Mouse (Mus musculus) hindbrain, embryonic 13.5 days (tissue): Measurements from ENCODE around the gene Tnpo1. TPM values are rescaled to one million over a fixed set of nuclear protein-coding genes. Genes with fewer than 3 reads are reported as not detected.
A peak's percentile ranks its signal among the peaks of the same experiment; 100 is the strongest.

Experiments
- ATAC-seq: fragments of 200-750 bp; cut with Nextera tagmentation; 2 replicates; pipeline ENCODE4 v1.8.0; 2017; ENCODE audit warnings: moderate TSS enrichment; ENCODE audit not compliant: low FRiP score
- H3K27ac ChIP-seq: fragments of 300-500 bp; sonication (generic); 2 replicates; pipeline ENCODE4 v1.5.1; 2015; ENCODE audit warnings: inconsistent platforms, mild to moderate bottlenecking, moderate library complexity
- H3K27me3 ChIP-seq: fragments of 300-500 bp; sonication (generic); 2 replicates; pipeline ENCODE4 v1.6.1; 2015; ENCODE audit warnings: mild to moderate bottlenecking, inconsistent platforms
- H3K36me3 ChIP-seq: fragments of 300-500 bp; sonication (generic); 2 replicates; pipeline ENCODE4 v1.6.1; 2015; ENCODE audit warnings: mild to moderate bottlenecking, inconsistent platforms
- H3K4me1 ChIP-seq: fragments of 300-500 bp; sonication (generic); replicated peaks from 2 replicates; pipeline ENCODE4 v1.6.1; 2015; ENCODE audit warnings: inconsistent platforms
- H3K4me2 ChIP-seq: fragments of 300-500 bp; sonication (generic); 2 replicates; pipeline ENCODE4 v1.6.1; 2015; ENCODE audit warnings: inconsistent platforms, mild to moderate bottlenecking, moderate library complexity
- H3K4me3 ChIP-seq: fragments of 300-500 bp; sonication (generic); 2 replicates; pipeline ENCODE4 v1.5.1; 2015; ENCODE audit warnings: mild to moderate bottlenecking, inconsistent platforms
- H3K9ac ChIP-seq: fragments of 300-500 bp; sonication (generic); 2 replicates; pipeline ENCODE4 v1.6.1; 2015; ENCODE audit warnings: mild to moderate bottlenecking, inconsistent platforms
- H3K9me3 ChIP-seq: fragments of 300-500 bp; sonication (generic); 2 replicates; pipeline ENCODE4 v1.6.1; 2016; ENCODE audit warnings: inconsistent platforms
- WGBS: fragments of 180-500 bp; shearing (Covaris S2); methylation state at CpG from one replicate; pipeline ENCODE4 v1.1.7; 2015; 5-methylcytosine and 5-hydroxymethylcytosine counted together
- polyA plus RNA-seq: library from polyadenylated mRNA; unstranded; fragments of >200 nt; fragmentation: Nextera tagmentation; extraction: Ambion mirVana; gene quantifications from 2 replicates; pipeline ENCODE4 v1.2.1, GENCODE M21; 2015

The Tnpo1 gene
- polyA plus RNA-seq, 1 experiment from 2014 or later = 59.5 TPM

DNA sequence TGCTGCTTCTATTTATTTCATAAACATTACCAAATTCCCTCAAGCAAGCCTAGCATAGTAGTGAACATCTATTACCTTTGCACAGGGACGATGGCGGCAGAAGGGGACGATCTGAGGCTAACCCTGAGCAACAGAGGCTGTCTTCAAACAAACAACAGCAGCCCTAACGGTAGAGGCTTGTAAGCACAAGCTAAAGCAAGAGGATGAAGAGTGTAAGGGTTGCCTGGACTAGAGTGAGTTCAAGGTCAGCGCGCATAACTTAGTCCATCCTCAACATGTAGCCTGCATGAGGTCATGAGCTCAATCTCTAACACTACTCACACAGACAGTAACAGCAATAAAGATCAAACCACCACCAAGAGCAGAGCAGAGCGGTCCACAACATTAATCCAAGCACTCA, 4.9 kb downstream of the Tnpo1 start:
- Histone ChIP-seq H3K27ac (no peak overlapping the region), H3K4me3 (no peak overlapping the region), H3K36me3 (peaks cover 20% of the 10 kb centered on the region), H3K4me1 (peaks cover 57% of the 10 kb centered on the region), H3K9me3 (no peaks in the 10 kb centered on the region), H3K9ac (no peak overlapping the region), H3K4me2 (peak overlapping the region; percentile 18; the same call in 1 of the 2 replicates), H3K27me3 (no peaks in the 10 kb centered on the region)
- WGBS = 88% methylated on average over 7 of the region's 7 CpGs
- ATAC-seq = no peak

DNA sequence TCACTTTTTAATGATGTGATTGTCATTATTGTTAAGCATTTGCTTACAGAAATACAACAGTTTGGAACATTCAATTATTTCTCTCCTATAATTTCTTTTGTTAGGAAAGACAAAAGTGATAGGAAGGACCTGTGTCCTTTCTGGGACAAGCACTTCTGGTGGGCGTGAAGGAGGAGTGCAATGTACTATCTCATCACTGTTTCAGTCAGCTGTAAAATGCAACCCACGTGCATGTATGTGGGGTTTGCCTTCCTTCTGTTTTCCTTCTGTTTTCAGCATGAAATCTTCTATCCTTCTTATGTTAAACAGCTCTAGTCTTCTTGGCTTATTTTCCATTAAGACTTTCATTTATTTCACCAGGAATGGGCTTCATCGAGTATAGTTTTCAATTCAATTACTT, 5.9 kb downstream of the Tnpo1 start:
- no peaks in the 10 kb centered on the region for H3K9me3 ChIP-seq
- no peak overlapping the region for H3K4me3 ChIP-seq
- WGBS = 81% methylated on average over 3 of the region's 3 CpGs
- no peak for ATAC-seq
- H3K9ac ChIP-seq = no peak overlapping the region
- peaks cover 65% of the 10 kb centered on the region for H3K4me1 ChIP-seq
- H3K27ac ChIP-seq = no peak overlapping the region
- H3K36me3 ChIP-seq = peaks cover 20% of the 10 kb centered on the region
- H3K4me2 ChIP-seq = no peak overlapping the region
- H3K27me3 ChIP-seq = no peaks in the 10 kb centered on the region

DNA sequence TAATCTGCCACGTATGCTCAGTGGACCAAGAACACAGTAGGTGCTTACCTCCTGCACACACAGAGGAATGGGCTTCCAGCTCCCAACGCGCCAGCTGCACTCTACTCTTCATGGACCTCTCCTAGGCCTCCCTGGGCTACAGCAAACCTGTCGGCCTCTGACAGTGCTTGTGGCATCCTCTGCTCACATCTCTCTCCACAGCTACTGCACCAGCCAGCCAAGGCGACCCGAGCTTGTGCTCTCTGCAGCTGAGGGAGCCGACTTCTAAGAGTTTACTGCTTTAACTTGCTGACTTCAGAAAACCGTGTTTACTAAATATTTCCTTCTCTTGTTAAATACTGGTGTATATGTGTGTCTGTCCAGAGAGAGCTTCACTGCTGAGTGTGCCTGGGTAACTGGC, 6.5 kb downstream of the Tnpo1 start:
- Histone ChIP-seq H3K4me1 (peaks cover 68% of the 10 kb centered on the region), H3K27ac (0 out of 2 replicates have a peak overlapping the region, but pooled peaks have one; percentile 23), H3K36me3 (peaks cover 20% of the 10 kb centered on the region), H3K9me3 (no peaks in the 10 kb centered on the region), H3K4me3 (no peak overlapping the region), H3K4me2 (no peak overlapping the region), H3K9ac (no peak overlapping the region), H3K27me3 (no peaks in the 10 kb centered on the region)
- no peak for ATAC-seq
- WGBS = 91% methylated on average over 8 of the region's 8 CpGs

DNA sequence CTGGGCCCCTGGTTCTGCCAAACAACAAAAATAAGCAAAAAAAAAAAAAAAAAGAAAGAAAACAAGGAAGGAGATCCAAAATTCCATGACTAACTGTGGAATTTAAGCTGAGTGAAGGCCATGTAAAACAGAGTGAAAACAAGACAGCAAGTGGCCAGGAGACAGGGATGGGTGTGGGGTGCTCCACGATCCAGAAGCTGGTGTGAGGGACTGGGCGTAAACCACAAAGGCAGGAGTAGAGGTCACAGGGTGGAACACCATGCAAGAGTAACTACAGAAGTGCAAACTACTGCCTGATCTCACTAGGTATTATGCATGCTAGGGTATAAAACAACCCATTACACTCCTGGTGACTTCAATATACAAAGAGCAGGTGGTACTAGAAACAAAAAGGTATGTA, 8.3 kb downstream of the Tnpo1 start:
- Histone ChIP-seq H3K9me3 (no peaks in the 10 kb centered on the region), H3K4me2 (no peak overlapping the region), H3K27ac (no peak overlapping the region), H3K9ac (no peak overlapping the region), H3K36me3 (peaks cover 20% of the 10 kb centered on the region), H3K4me3 (no peak overlapping the region), H3K27me3 (no peaks in the 10 kb centered on the region), H3K4me1 (peaks cover 73% of the 10 kb centered on the region)
- ATAC-seq = no peak
- 96% methylated on average over 2 of the region's 2 CpGs for WGBS

DNA sequence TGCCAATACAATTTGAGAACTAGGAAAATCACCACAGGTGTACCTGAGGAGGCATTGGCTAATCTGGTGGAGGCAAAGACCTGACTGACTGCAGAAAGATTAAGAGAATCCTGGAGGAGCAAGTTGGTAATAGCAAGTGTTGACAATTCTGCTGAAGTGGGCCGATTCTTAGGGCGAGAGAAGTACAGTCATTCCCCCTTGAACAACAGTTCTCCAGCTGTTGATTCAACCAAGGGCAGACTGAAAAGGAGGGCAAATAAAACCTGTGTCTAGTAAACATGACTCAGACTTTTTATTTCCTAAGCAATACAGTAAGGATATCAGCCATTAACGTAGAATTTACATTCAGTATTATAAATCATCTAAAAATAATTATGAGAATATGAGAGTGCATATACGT, 10.6 kb downstream of the Tnpo1 start:
- Histone ChIP-seq H3K4me2 (no peak overlapping the region), H3K27ac (no peak overlapping the region), H3K27me3 (no peaks in the 10 kb centered on the region), H3K9me3 (no peaks in the 10 kb centered on the region), H3K36me3 (peaks cover 3% of the 10 kb centered on the region; the same call in 1 of the 2 replicates), H3K4me3 (no peak overlapping the region), H3K4me1 (peaks cover 73% of the 10 kb centered on the region), H3K9ac (no peak overlapping the region)
- 90% methylated on average over 4 of the region's 4 CpGs for WGBS
- no peak for ATAC-seq

DNA sequence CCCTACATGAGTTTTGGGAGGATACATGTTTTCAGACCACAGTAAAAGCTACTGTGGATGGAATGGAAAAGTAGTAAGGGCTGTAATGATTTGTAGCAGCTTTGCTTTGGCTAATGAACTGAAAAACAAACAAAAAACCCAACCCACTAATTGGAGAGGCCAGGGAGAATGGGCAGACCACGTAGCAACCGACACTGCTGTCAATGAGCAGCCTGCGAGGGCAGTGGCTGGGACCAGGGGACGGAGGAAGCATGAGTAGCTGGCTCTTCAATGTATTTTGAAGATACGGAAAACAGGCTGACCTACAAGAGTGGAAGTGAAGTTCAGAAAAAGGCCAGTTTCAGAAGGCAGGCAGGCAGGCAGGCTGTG, 11.4 kb downstream of the Tnpo1 start:
- Histone ChIP-seq H3K4me2 (no peak overlapping the region), H3K4me3 (no peak overlapping the region), H3K27ac (no peak overlapping the region), H3K9me3 (no peaks in the 10 kb centered on the region), H3K27me3 (no peaks in the 10 kb centered on the region), H3K4me1 (peaks cover 73% of the 10 kb centered on the region), H3K9ac (no peak overlapping the region), H3K36me3 (peaks cover 3% of the 10 kb centered on the region; the same call in 1 of the 2 replicates)
- 56% methylated on average over 5 of the region's 5 CpGs for WGBS
- no peak for ATAC-seq

- Histone ChIP-seq H3K9me3 (no peaks in the 10 kb centered on the region), H3K9ac (no peak overlapping the region), H3K36me3 (peaks cover 3% of the 10 kb centered on the region; the same call in 1 of the 2 replicates), H3K4me2 (no peak overlapping the region), H3K27ac (peak overlapping the region; percentile 23; the same call in 1 of the 2 replicates), H3K4me3 (no peak overlapping the region), H3K4me1 (peaks cover 75% of the 10 kb centered on the region), H3K27me3 (no peaks in the 10 kb centered on the region)
- 62% methylated on average over 14 of the region's 14 CpGs for WGBS
- no peak for ATAC-seq
Observed at GRCm38 (mm10) chr13:98914010-98914843, 12.0 kb downstream of the Tnpo1 start.

- Histone ChIP-seq H3K9me3 (no peaks in the 10 kb centered on the region), H3K27me3 (no peaks in the 10 kb centered on the region), H3K9ac (no peak overlapping the region), H3K4me3 (no peak overlapping the region), H3K4me1 (peaks cover 74% of the 10 kb centered on the region), H3K36me3 (peaks cover 3% of the 10 kb centered on the region; the same call in 1 of the 2 replicates), H3K4me2 (no peak overlapping the region), H3K27ac (0 out of 2 replicates have a peak overlapping the region, but pooled peaks have one; percentile 30)
- 32% methylated on average over 7 of the region's 7 CpGs for WGBS
- ATAC-seq = peak; percentile 20; the same call in 1 of the 2 replicates
Observed at GRCm38 (mm10) chr13:98913196-98913595, 13.0 kb downstream of the Tnpo1 start.

DNA sequence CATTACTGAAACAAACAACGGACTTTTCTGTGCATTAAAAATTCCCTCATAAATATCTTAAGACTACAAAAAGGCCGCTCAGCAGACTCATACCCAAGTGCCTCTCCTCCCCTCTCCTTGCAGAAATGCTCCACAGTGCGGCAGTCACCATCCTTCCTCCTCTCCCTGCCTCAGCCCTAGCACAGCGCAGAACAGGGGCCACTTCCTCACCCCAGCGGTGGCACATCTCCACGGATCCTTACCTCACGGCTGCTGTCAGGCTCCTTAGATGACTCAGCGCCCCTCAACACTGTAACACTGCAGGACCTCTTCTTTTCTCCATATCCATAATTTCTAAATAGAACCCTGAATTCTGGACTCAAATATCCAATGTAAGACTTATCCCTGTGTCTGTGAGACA, 13.6 kb downstream of the Tnpo1 start:
- Histone ChIP-seq H3K36me3 (peaks cover 3% of the 10 kb centered on the region; the same call in 1 of the 2 replicates), H3K9me3 (no peaks in the 10 kb centered on the region), H3K9ac (no peak overlapping the region), H3K4me1 (peaks cover 72% of the 10 kb centered on the region), H3K4me3 (no peak overlapping the region), H3K27ac (no peak overlapping the region), H3K4me2 (no peak overlapping the region), H3K27me3 (no peaks in the 10 kb centered on the region)
- ATAC-seq = no peak
- WGBS = 70% methylated on average over 8 of the region's 8 CpGs

- Histone ChIP-seq H3K4me1 (peaks cover 66% of the 10 kb centered on the region), H3K27ac (0 out of 2 replicates have a peak overlapping the region, but pooled peaks have one; percentile 42), H3K27me3 (no peaks in the 10 kb centered on the region), H3K36me3 (peaks cover 4% of the 10 kb centered on the region; the same call in 1 of the 2 replicates), H3K9me3 (no peaks in the 10 kb centered on the region), H3K4me3 (no peak overlapping the region), H3K4me2 (no peak overlapping the region), H3K9ac (no peak overlapping the region)
- 74% methylated on average over 3 of the region's 3 CpGs for WGBS
- ATAC-seq = no peak
Observed at GRCm38 (mm10) chr13:98910801-98911200, 15.4 kb downstream of the Tnpo1 start.

- no peaks in the 10 kb centered on the region for H3K27me3 ChIP-seq
- H3K27ac ChIP-seq = no peak overlapping the region
- no peak overlapping the region for H3K9ac ChIP-seq
- no peaks in the 10 kb centered on the region for H3K9me3 ChIP-seq
- H3K4me3 ChIP-seq = no peak overlapping the region
- WGBS = 96% methylated on average over 2 of the region's 2 CpGs
- no peak for ATAC-seq
- H3K4me2 ChIP-seq = no peak overlapping the region
- H3K4me1 ChIP-seq = peaks cover 9% of the 10 kb centered on the region
- H3K36me3 ChIP-seq = peaks cover 28% of the 10 kb centered on the region
Observed at GRCm38 (mm10) chr13:98904608-98905007, 21.6 kb downstream of the Tnpo1 start.

DNA sequence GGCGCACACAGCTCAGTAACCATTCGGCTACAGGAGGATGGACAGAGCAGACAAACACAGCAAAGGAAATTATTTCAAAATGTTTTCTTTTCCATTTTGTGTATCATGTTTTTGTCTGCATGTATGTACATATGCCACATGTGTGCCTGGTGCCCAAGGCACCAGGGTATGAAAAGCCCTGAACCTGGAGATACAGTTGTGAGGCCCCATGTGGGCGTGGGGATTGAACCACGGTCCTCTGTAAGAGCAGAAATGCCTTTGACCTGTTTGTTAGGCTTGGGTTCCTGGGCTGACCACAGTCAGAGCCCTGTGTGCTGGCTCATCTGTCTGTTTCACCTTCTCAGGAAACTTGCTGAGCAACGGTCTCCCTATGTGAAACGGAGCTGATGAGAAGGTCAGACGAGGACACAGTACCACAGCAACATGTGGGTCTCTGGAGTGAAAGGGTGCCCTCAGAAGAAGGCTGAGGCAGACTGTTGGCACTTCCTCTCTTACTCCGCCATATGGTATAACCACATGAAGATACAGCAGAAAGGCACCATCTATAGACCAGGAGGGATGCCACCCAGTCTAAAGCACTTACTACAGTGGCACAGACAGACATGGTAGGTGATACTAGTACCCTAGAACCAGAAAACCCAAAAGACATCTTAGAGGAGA, 23.7 kb downstream of the Tnpo1 start:
- Histone ChIP-seq H3K4me2 (no peak overlapping the region), H3K36me3 (peaks cover 28% of the 10 kb centered on the region), H3K4me1 (peaks cover 2% of the 10 kb centered on the region), H3K27me3 (no peaks in the 10 kb centered on the region), H3K9ac (no peak overlapping the region), H3K27ac (no peak overlapping the region), H3K4me3 (no peak overlapping the region), H3K9me3 (no peaks in the 10 kb centered on the region)
- 95% methylated on average over 8 of the region's 8 CpGs for WGBS
- no peak for ATAC-seq
